Mouse (Mus musculus): ENCODE data around the gene Cpz.

- no peak for TF ChIP-seq CTCF (IDR thresholded peaks at IDR 0.05; ENCODE audit: low read depth, low read length)
- no peak for TF ChIP-seq POLR2A (IDR thresholded peaks at IDR 0.05; ENCODE audit: borderline replicate concordance, low read depth, low read length)
Measured at GRCm38 (mm10) chr5:35551855-35552837, 26.6 kb upstream of the Cpz start.

Data from bone marrow macrophage, adult 2 months (primary cell).